Mouse (Mus musculus): ENCODE measurements around the gene Tjp3.

Gene Tjp3

GRCm38 (mm10) chr10:81297845-81298244 is 6.5 kb upstream of the Tjp3 start:
- peak; percentile 87 for DNase-seq (ENCODE audit: low spot score)

GRCm38 (mm10) chr10:81297246-81297645 is 5.9 kb upstream of the Tjp3 start:
- DNase-seq (ENCODE audit: low spot score) = no peak

DNA sequence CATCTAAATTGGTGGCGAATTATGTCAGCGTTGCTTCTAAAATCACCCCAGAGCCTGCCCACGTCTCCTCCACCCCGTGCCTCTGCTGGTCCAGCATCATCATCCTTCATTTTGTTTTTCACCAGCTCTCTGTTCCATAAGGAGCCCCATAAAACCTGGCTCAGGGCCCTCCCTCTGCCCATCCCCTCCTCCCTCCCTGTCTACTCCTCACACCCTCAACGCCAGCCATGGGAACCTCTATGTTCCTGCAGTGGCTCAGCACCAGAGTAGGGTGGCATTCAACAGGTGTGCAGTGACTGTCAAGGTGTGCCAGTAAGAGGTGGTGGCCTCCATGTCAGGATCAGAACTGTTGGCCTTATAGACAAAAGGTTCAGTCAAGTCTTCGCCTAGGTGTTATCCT is 3.8 kb upstream of the Tjp3 start:
- DNase-seq (ENCODE audit: low spot score) = no peak

DNA sequence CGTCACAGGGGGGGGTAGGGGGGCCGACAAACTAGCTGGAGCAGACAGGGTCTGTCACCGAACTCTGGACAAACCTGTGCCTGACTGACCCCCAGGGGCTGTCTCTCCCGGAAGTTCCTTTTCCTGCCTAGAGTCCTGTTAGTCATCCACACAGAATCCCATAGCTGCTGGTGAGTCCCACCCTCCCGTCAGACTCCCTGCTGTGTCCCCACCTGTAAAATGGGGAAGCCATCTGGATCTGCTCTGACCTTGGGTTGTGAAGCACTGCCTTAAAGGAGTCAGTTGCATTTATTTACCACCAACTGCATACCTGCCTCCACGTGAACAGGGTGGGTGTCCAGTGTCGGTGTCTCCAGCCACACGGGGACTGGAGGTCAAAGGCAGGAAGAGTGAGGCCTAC is 3.1 kb upstream of the Tjp3 start:
- DNase-seq (ENCODE audit: low spot score) = no peak

DNA sequence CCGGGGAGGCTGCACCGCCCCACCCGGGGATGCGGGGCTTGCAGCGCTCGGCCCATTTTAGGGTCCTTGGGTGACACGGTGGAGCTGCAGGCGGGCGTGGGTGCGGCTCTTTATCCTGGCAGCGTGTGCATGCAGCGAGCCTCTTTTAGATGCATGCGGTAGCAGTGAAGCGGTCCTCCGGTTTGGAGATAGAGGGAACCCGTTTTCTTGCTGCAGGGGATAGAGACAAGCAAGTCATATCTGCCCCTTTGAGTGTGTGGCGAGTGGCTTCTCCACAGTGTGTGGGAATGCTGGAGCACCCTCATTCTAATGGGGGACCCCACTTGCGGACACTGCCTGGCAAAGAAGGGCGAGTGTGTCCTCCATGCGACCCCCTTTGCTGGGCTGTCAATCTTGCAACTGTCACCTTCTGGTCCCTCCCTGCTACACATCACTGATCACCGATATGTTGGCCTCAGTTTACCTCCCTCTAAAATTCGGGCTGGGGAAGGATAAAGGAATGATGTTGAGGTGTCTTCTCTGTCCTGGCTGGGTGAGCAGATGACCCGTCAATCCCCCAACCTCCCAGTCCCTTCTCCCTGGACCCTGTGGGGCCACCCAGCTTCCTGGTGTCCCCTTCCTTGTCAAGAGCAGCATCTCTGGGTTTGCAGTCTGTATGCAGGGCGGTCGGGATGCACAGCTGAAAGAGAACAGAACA is 2.1 kb upstream of the Tjp3 start:
- no peak for DNase-seq (ENCODE audit: low spot score)

- peak; percentile 100 for DNase-seq (ENCODE audit: low spot score)
These were observed 1.4 kb upstream of the Tjp3 start, which contains the start of gene Pip5k1c for GRCm38 (mm10) chr10:81292554-81293333. Pip5k1c (plus strand) TSS chr10:81292963.

GRCm38 (mm10) chr10:81290698-81291460 is 502 bp downstream of the Tjp3 start:
- DNase-seq (ENCODE audit: low spot score) = peak; percentile 72

GRCm38 (mm10) chr10:81289811-81290210 is 1.6 kb downstream of the Tjp3 start:
- DNase-seq (ENCODE audit: low spot score) = peak; percentile 54

DNA sequence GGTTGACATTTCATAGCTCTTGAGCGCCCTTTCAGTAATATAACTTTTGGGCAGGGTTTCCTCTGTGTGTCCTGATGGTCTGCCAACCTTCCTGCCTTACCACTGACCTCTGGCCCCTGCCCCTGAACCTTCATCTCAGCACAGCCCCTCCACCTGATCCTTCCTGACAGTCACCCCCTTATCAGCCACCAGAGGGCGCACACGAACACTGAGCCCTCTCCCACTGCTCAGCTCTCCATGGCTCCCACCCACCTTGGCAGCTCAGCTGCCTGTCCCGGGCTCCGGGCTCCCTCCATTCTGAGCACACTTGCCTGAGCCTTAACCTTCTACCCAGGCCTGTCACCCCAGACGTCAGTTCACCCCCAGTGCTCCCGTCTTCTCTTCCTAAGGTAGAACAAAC is 2.1 kb downstream of the Tjp3 start:
- DNase-seq (ENCODE audit: low spot score) = peak; percentile 72

DNA sequence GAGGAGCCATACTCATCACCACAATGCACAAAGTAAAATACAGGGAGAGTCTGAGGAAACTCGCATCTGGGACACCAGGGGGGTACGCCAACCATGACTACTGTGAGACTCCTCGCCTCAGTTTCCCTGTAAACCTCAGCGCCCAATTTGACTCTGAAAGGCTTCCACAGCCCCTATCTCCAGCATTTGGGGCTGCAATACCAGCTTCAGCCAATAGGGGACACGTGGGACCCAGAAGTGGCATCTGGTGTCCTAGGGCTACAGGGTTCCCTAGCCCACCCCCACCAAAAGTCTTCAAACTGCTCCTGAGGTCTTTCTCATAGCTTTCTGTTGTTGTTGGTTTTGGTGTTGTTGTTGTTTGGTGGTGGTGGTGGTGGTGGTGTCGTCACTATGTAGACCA is 2.8 kb downstream of the Tjp3 start:
- no peak for DNase-seq (ENCODE audit: low spot score)

DNA sequence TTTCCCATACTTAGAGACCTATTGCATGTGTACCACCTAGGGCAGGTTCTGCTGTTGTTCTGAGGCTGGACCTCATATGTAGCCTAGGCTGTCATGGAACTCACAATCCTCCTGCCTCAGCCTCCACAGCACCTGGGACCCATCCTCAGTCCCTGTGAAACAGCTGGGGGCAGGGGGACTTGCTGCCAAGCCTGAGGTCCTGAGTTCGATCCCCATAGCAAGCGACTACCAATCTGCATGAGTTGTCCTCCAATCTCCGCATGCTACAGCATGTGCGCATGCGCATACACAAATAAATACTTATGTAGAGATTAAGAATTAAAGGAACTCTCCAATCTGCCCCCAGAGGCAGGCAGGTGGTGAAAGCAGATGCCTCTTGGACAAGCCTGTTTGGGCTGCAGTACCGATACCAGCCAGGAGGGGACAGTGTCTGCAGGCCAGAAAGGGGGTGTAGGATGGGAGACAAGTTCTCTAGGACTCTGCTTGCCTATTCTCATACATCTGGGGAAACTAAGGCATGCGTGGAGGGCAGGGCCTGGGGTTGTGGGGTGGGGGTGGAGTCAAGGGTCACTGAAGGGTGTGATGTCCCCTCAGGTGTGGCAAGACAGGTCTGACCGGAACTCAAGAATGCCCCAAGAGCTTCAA is 3.7 kb downstream of the Tjp3 start:
- no peak for DNase-seq (ENCODE audit: low spot score)

DNA sequence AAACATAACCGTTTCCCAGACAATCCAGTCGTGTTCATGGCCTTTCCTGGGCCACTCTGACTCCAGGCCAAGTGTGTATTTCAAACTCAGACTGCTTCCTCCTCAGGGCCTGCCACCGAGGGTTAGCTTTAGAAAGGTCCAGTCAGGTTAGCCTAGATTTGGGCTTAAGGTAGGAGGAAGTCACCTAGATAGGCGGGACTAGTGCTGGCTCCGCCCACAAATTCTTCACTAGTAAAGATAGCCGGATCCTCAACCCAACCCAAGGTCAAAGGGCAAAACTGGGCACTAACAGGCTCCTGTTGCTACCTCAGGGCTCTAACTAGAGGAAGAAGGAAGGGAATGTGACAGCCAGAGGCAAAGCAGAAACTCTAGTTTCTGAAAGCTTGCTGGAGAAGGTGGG is 4.8 kb downstream of the Tjp3 start:
- peak; percentile 48 for DNase-seq (ENCODE audit: low spot score)

DNA sequence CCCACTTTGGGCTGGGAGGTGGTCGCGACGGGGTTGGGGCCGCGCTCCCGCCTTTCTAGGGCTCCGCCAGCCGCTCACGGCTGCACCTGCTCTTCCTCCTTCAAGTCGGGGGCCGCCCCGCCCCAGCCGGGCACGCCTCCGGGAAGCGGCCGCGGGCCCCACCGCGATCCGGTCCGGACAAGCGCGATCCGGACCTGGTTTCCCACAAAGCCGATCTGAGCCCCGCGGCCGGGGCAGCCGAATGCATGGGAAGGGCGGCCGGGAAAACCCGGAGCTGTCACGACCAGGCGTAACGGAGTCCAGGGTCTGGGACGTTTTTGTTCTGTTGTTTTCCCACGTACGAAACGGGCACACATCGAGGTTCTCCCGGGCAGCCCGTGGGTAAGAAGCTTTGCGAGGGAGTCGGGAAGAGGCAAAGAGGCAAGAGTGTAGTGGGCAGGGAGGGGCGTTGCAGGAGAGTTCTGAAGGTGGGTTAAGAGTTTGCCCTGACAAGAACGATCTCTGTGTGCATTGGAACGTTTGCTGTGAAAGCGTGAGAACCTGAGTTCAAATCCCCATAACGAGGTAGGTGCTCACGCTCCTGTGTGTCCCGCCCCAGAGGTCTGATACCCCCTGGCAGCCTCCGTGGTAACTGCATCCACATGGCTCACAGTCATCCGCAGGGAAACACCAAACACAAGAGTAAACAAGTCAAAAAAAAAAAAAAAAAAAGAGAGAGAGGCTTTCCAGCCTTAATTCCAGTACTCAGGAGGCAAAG is 5.5 kb downstream of the Tjp3 start:
- DNase-seq (ENCODE audit: low spot score) = peak; percentile 93

GRCm38 (mm10) chr10:81284719-81285118 is 6.7 kb downstream of the Tjp3 start:
- peak; percentile 66 for DNase-seq (ENCODE audit: low spot score)

GRCm38 (mm10) chr10:81284189-81284588 is 7.2 kb downstream of the Tjp3 start:
- no peak for DNase-seq (ENCODE audit: low spot score)

- no peak for DNase-seq (ENCODE audit: low spot score)
These were observed 11.9 kb downstream of the Tjp3 start for GRCm38 (mm10) chr10:81279496-81279895.

- DNase-seq (ENCODE audit: low spot score) = no peak
These were observed 13.7 kb downstream of the Tjp3 start for GRCm38 (mm10) chr10:81277676-81278075.

DNA sequence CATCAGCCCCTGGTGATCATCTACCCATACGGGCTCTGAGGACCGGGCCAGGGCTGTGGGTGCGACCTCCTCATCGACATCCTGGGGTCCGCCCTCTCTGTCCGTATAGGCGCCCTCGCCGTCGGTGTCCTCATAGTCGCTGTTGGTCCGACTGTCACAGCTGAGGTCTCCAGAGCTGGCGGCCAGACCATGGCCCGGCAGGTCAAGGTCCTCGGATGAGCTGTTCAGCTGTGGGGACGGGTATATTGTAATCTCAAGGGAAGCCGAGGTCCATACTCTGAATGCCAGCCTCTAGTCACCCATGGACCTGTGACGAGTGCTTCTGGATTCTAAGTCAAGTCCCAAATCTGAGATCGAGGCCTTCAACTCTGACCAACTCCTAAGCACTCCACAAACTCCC is 17.5 kb downstream of the Tjp3 start:
- DNase-seq (ENCODE audit: low spot score) = no peak

GRCm38 (mm10) chr10:81272356-81272755 is 19.0 kb downstream of the Tjp3 start:
- no peak for DNase-seq (ENCODE audit: low spot score)

DNA sequence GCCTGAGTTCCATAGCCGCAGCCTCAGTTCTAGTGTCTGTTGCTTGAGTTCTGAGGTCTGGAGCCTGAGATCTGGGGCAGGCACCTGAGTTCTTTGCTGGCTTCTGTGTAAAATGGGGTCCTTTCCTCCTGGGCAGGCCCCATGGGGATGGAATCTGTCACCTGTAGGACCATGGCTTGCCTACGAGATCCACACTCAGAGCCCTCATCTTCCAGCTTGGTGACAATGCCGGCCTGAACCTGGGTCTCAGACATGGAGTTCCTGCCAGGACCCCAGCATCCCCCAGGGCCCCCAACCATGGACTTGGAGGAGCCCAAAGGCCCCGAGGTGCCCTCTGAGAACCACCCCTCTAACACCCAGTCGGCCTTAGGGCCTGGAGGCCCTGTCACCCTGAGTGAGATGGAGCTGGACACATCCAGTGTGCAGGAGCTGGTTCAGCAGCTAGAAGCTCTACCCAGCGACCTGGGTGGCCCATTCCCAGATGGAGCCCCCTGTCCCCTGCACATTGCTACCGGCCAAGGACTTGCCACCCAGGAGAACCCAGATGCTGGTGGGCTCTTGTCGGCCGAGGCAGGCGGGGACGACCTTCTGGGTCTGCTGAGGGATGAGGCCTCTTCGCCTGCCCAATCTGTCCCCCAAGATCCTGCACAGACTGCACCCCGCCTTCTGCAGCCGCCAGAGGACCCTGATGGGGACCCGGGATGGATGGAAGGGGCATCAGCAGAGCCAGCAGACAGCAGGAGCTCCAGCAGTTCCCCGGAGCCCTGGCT is 22.6 kb downstream of the Tjp3 start:
- no peak for DNase-seq (ENCODE audit: low spot score)

- peak; percentile 93 for DNase-seq (ENCODE audit: low spot score)
These were observed 23.3 kb downstream of the Tjp3 start for GRCm38 (mm10) chr10:81268056-81268455.
